Mouse (Mus musculus): Measurements from ENCODE around the gene Gm9789.
"Not testable (repeated sequence)": the region's sequence is repeated elsewhere in the genome, so short reads cannot be mapped to it uniquely, and the experiment has no call there.

DNA sequence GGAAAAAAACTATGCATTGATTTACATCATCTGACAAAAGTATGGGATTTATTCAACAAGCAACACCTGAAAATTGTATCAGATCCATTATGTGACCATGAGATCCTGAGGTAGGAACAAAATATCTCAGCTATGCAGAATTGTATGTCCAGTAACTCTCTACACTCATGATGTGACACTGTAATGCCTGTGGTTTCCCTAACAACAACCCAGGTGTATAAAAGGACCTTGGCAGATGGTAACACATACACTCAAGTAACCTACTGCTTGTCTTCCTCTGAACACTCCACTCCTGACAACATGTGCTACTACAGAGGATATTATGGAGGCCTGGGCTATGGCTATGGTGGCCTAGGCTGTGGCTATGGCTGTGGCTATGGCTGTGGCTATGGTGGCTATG lies 11.4 kb downstream of the Gm9789 start, which contains the start of gene Gm7735:
- not testable (repeated sequence) for TF ChIP-seq CTCF (IDR thresholded peaks at IDR 0.05; ENCODE audit: low read depth, low read length); EP300 (IDR thresholded peaks at IDR 0.05; ENCODE audit: insufficient read depth, low read depth, low read length); POLR2A (IDR thresholded peaks at IDR 0.05; ENCODE audit: insufficient read depth, low read length)

Data from ES-Bruce4 (cell line).